Mouse (Mus musculus): ENCODE measurements at regions not wholly inside any gene's neighbourhood (a gene's known extent, or its start where the extent isn't known, plus 50 kb on each side); places are given as distances from the start of the nearest gene placed in this dataset.

- DNase-seq = no peak
- Histone ChIP-seq H3K27me3 (ENCODE audit: control insufficient read depth, insufficient read depth, low read length) (no peaks in the 10 kb centered on the region), H3K4me1 (ENCODE audit: control insufficient read depth, insufficient read depth, low read length) (peaks cover 5% of the 10 kb centered on the region; the same call in 1 of the 2 replicates), H3K27ac (replicated peaks; ENCODE audit: low read depth, low read length) (no peak overlapping the region), H3K36me3 (ENCODE audit: control insufficient read depth, insufficient read depth, low read length) (no peaks in the 10 kb centered on the region), H3K9me3 (ENCODE audit: control insufficient read depth, low read length) (no peaks in the 10 kb centered on the region), H3K4me3 (replicated peaks; ENCODE audit: low read depth, low read length) (no peak overlapping the region), H3K4me2 (ENCODE audit: low read length) (no peak overlapping the region), H3K9ac (replicated peaks; ENCODE audit: low read length) (no peak overlapping the region)
- 68% methylated on average over 7 of the region's 7 CpGs for WGBS
- ATAC-seq (ENCODE audit: low FRiP score, low TSS enrichment) = no peak
Observed at GRCm38 (mm10) chr14:64570951-64571350, 466.9 kb downstream of the Prss52 start.

- Histone ChIP-seq H3K36me3 (ENCODE audit: control insufficient read depth, insufficient read depth, low read length) (no peaks in the 10 kb centered on the region), H3K27ac (replicated peaks; ENCODE audit: low read depth, low read length) (no peak overlapping the region), H3K4me1 (ENCODE audit: control insufficient read depth, insufficient read depth, low read length) (peaks cover 7% of the 10 kb centered on the region; the same call in 1 of the 2 replicates), H3K4me2 (ENCODE audit: low read length) (no peak overlapping the region), H3K27me3 (ENCODE audit: control insufficient read depth, insufficient read depth, low read length) (no peaks in the 10 kb centered on the region), H3K9me3 (ENCODE audit: control insufficient read depth, low read length) (no peaks in the 10 kb centered on the region), H3K4me3 (replicated peaks; ENCODE audit: low read depth, low read length) (no peak overlapping the region), H3K9ac (replicated peaks; ENCODE audit: low read length) (no peak overlapping the region)
- WGBS = 77% methylated on average over 2 of the region's 2 CpGs
- ATAC-seq (ENCODE audit: low FRiP score, low TSS enrichment) = no peak
- no peak for DNase-seq
Observed at GRCm38 (mm10) chr14:64572756-64573155, 468.7 kb downstream of the Prss52 start.

- no peaks in the 10 kb centered on the region for H3K27me3 ChIP-seq (ENCODE audit: control insufficient read depth, insufficient read depth, low read length)
- ATAC-seq (ENCODE audit: low FRiP score, low TSS enrichment) (no peak), DNase-seq (peak; percentile 44)
- peak overlapping the region; percentile 59 for H3K9ac ChIP-seq (replicated peaks; ENCODE audit: low read length)
- H3K4me1 ChIP-seq (ENCODE audit: control insufficient read depth, insufficient read depth, low read length) = peaks cover 7% of the 10 kb centered on the region; the same call in 1 of the 2 replicates
- H3K4me2 ChIP-seq (ENCODE audit: low read length) = peak overlapping the region; percentile 53
- H3K4me3 ChIP-seq (replicated peaks; ENCODE audit: low read depth, low read length) = peak overlapping the region; percentile 30
- H3K9me3 ChIP-seq (ENCODE audit: control insufficient read depth, low read length) = no peaks in the 10 kb centered on the region
- H3K36me3 ChIP-seq (ENCODE audit: control insufficient read depth, insufficient read depth, low read length) = no peaks in the 10 kb centered on the region
- H3K27ac ChIP-seq (replicated peaks; ENCODE audit: low read depth, low read length) = peak overlapping the region; percentile 89
- WGBS = 30% methylated on average over 5 of the region's 5 CpGs
Observed at GRCm38 (mm10) chr14:64573773-64574172, 469.7 kb downstream of the Prss52 start.

- DNase-seq = peak; percentile 77
- WGBS = 30% methylated on average over 7 of the region's 7 CpGs
- no peak; the same call in 1 of the 2 replicates for ATAC-seq (ENCODE audit: low FRiP score, low TSS enrichment)
Observed at GRCm38 (mm10) chr14:64574277-64574676, 470.2 kb downstream of the Prss52 start.

GRCm38 (mm10) chr14:64574773-64575172 is 470.7 kb downstream of the Prss52 start:
- 70% methylated on average over 6 of the region's 6 CpGs for WGBS
- Histone ChIP-seq H3K4me1 (ENCODE audit: control insufficient read depth, insufficient read depth, low read length) (peaks cover 11% of the 10 kb centered on the region; the same call in 1 of the 2 replicates), H3K36me3 (ENCODE audit: control insufficient read depth, insufficient read depth, low read length) (no peaks in the 10 kb centered on the region), H3K9me3 (ENCODE audit: control insufficient read depth, low read length) (no peaks in the 10 kb centered on the region), H3K9ac (replicated peaks; ENCODE audit: low read length) (peak overlapping the region; percentile 59), H3K4me2 (ENCODE audit: low read length) (peak overlapping the region; percentile 53), H3K27me3 (ENCODE audit: control insufficient read depth, insufficient read depth, low read length) (no peaks in the 10 kb centered on the region), H3K4me3 (replicated peaks; ENCODE audit: low read depth, low read length) (peak overlapping the region; percentile 30), H3K27ac (replicated peaks; ENCODE audit: low read depth, low read length) (peak overlapping the region; percentile 89)
- DNase-seq (peak; percentile 37), ATAC-seq (ENCODE audit: low FRiP score, low TSS enrichment) (no peak)

More at GRCm38 (mm10) chr14:64574277-64574676, 470.2 kb downstream of the Prss52 start:
- Histone ChIP-seq H3K4me3 (replicated peaks; ENCODE audit: low read depth, low read length) (peak overlapping the region; percentile 30), H3K27ac (replicated peaks; ENCODE audit: low read depth, low read length) (peak overlapping the region; percentile 89), H3K9me3 (ENCODE audit: control insufficient read depth, low read length) (no peaks in the 10 kb centered on the region), H3K9ac (replicated peaks; ENCODE audit: low read length) (peak overlapping the region; percentile 59), H3K4me2 (ENCODE audit: low read length) (peak overlapping the region; percentile 53), H3K36me3 (ENCODE audit: control insufficient read depth, insufficient read depth, low read length) (no peaks in the 10 kb centered on the region), H3K4me1 (ENCODE audit: control insufficient read depth, insufficient read depth, low read length) (peaks cover 7% of the 10 kb centered on the region; the same call in 1 of the 2 replicates), H3K27me3 (ENCODE audit: control insufficient read depth, insufficient read depth, low read length) (no peaks in the 10 kb centered on the region)

GRCm38 (mm10) chr14:64575954-64576353 is 471.9 kb downstream of the Prss52 start:
- Histone ChIP-seq H3K4me1 (ENCODE audit: control insufficient read depth, insufficient read depth, low read length) (peaks cover 22% of the 10 kb centered on the region), H3K36me3 (ENCODE audit: control insufficient read depth, insufficient read depth, low read length) (no peaks in the 10 kb centered on the region), H3K27ac (replicated peaks; ENCODE audit: low read depth, low read length) (peak overlapping the region; percentile 49; the same call in 1 of the 2 replicates), H3K9me3 (ENCODE audit: control insufficient read depth, low read length) (no peaks in the 10 kb centered on the region), H3K9ac (replicated peaks; ENCODE audit: low read length) (peak overlapping the region; percentile 59; the same call in 1 of the 2 replicates), H3K4me3 (replicated peaks; ENCODE audit: low read depth, low read length) (peak overlapping the region; percentile 30), H3K27me3 (ENCODE audit: control insufficient read depth, insufficient read depth, low read length) (no peaks in the 10 kb centered on the region), H3K4me2 (ENCODE audit: low read length) (peak overlapping the region; percentile 53)
- peak; percentile 43 for DNase-seq
- 21% methylated on average over 4 of the region's 4 CpGs for WGBS
- ATAC-seq (ENCODE audit: low FRiP score, low TSS enrichment) = no peak

GRCm38 (mm10) chr14:64580086-64580485 is 476.0 kb downstream of the Prss52 start:
- Histone ChIP-seq H3K4me2 (ENCODE audit: low read length) (no peak overlapping the region), H3K4me1 (ENCODE audit: control insufficient read depth, insufficient read depth, low read length) (peaks cover 55% of the 10 kb centered on the region)
- WGBS = 61% methylated on average over 4 of the region's 4 CpGs

GRCm38 (mm10) chr14:64580862-64581261 is 476.8 kb downstream of the Prss52 start:
- peak overlapping the region; percentile 100 for H3K27ac ChIP-seq (replicated peaks; ENCODE audit: low read depth, low read length)
- no peaks in the 10 kb centered on the region for H3K27me3 ChIP-seq (ENCODE audit: control insufficient read depth, insufficient read depth, low read length)
- ATAC-seq (ENCODE audit: low FRiP score, low TSS enrichment) = no peak
- H3K4me3 ChIP-seq (replicated peaks; ENCODE audit: low read depth, low read length) = no peak overlapping the region
- 18% methylated on average over 6 of the region's 6 CpGs for WGBS
- DNase-seq = peak; percentile 49
- H3K9ac ChIP-seq (replicated peaks; ENCODE audit: low read length) = peak overlapping the region; percentile 40; the same call in 1 of the 2 replicates
- peak overlapping the region; percentile 15 for H3K4me2 ChIP-seq (ENCODE audit: low read length)
- H3K9me3 ChIP-seq (ENCODE audit: control insufficient read depth, low read length) = no peaks in the 10 kb centered on the region
- peaks cover 60% of the 10 kb centered on the region for H3K4me1 ChIP-seq (ENCODE audit: control insufficient read depth, insufficient read depth, low read length)
- no peaks in the 10 kb centered on the region for H3K36me3 ChIP-seq (ENCODE audit: control insufficient read depth, insufficient read depth, low read length)

More at GRCm38 (mm10) chr14:64580086-64580485, 476.0 kb downstream of the Prss52 start:
- Histone ChIP-seq H3K27me3 (ENCODE audit: control insufficient read depth, insufficient read depth, low read length) (no peaks in the 10 kb centered on the region), H3K4me3 (replicated peaks; ENCODE audit: low read depth, low read length) (no peak overlapping the region), H3K9me3 (ENCODE audit: control insufficient read depth, low read length) (no peaks in the 10 kb centered on the region), H3K27ac (replicated peaks; ENCODE audit: low read depth, low read length) (peak overlapping the region; percentile 100), H3K36me3 (ENCODE audit: control insufficient read depth, insufficient read depth, low read length) (no peaks in the 10 kb centered on the region), H3K9ac (replicated peaks; ENCODE audit: low read length) (no peak overlapping the region; the same call in 1 of the 2 replicates)
- ATAC-seq (ENCODE audit: low FRiP score, low TSS enrichment) = no peak
- DNase-seq = no peak

GRCm38 (mm10) chr14:64581705-64582104 is 477.6 kb downstream of the Prss52 start:
- Histone ChIP-seq H3K4me3 (replicated peaks; ENCODE audit: low read depth, low read length) (no peak overlapping the region), H3K9ac (replicated peaks; ENCODE audit: low read length) (peak overlapping the region; percentile 6; the same call in 1 of the 2 replicates), H3K36me3 (ENCODE audit: control insufficient read depth, insufficient read depth, low read length) (no peaks in the 10 kb centered on the region), H3K27me3 (ENCODE audit: control insufficient read depth, insufficient read depth, low read length) (no peaks in the 10 kb centered on the region), H3K4me2 (ENCODE audit: low read length) (peak overlapping the region; percentile 27), H3K4me1 (ENCODE audit: control insufficient read depth, insufficient read depth, low read length) (peaks cover 63% of the 10 kb centered on the region), H3K9me3 (ENCODE audit: control insufficient read depth, low read length) (no peaks in the 10 kb centered on the region), H3K27ac (replicated peaks; ENCODE audit: low read depth, low read length) (peak overlapping the region; percentile 100)
- WGBS = 5% methylated on average over 7 of the region's 7 CpGs
- peak; percentile 58 for DNase-seq
- no peak for ATAC-seq (ENCODE audit: low FRiP score, low TSS enrichment)
